Mouse (Mus musculus) cortical plate, adult 2 months (tissue): ENCODE results near the gene 6030468B19Rik. TPM values are rescaled to one million over a fixed set of nuclear protein-coding genes. Genes with fewer than 3 reads are reported as not detected.
"Not testable (repeated sequence)": the region's sequence is repeated elsewhere in the genome, so short reads cannot be mapped to it uniquely, and the experiment has no call there.

Experiments
- H3K27ac ChIP-seq: fragments of 200-500 bp; 2 replicates; pipeline ENCODE4 v1.5.1; 2012; ENCODE audit warnings: low read length, control low read depth, inconsistent platforms; ENCODE audit not compliant: insufficient read depth
- H3K4me1 ChIP-seq: fragments of 200-500 bp; 2 replicates; pipeline ENCODE4 v1.6.1; 2011; ENCODE audit warnings: low read length; ENCODE audit not compliant: control insufficient read depth, insufficient read depth
- H3K4me3 ChIP-seq: fragments of 200-500 bp; 2 replicates; pipeline ENCODE4 v1.5.1; 2011; ENCODE audit warnings: mild to moderate bottlenecking, low read length, control low read depth; ENCODE audit not compliant: insufficient read depth
- CTCF ChIP-seq: fragments of 200-500 bp; IDR thresholded peaks from 2 replicates; pipeline ENCODE4 v1.5.1; 2011; ENCODE audit warnings: mild to moderate bottlenecking, control low read depth, low read length; ENCODE audit not compliant: insufficient read depth; ENCODE audit errors: extremely low read depth
- POLR2A ChIP-seq: fragments of 200-500 bp; IDR thresholded peaks from 2 replicates; pipeline ENCODE4 v1.6.1; 2011; ENCODE audit warnings: mild to moderate bottlenecking, low read length, control low read depth; ENCODE audit not compliant: insufficient read depth; ENCODE audit errors: extremely low read depth
- polyA plus RNA-seq: library from polyadenylated mRNA; depleted of rRNA; stranded (reverse); fragments of >200 nt; gene quantifications from 2 replicates; pipeline ENCODE4 v1.2.3, GENCODE M21; 2012

6030468B19Rik gene
- polyA plus RNA-seq, 1 experiment: 0.50 TPM

DNA sequence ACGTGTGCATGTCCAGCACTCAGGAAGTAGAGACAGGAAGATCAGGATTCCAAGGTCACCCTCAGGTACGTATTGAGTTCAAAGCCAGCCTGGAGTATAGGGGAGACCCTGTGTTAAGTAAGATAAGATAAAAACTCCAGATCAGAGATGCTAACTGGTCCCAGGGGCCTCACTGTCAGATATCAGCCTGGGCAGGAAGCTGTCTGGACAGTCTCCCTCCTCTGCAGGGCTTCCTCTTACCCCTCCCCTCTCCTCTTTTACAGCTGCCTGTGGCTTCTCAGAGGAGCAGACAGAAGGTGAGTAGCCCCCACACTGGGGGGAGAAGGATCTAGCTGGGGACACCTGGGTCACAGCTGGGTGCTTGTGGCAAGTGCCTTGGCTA, 691 bp downstream of the 6030468B19Rik start:
- Histone ChIP-seq H3K4me3 (no peak overlapping the region), H3K4me1 (no peaks in the 10 kb centered on the region), H3K27ac (no peak overlapping the region)
- TF ChIP-seq POLR2A (no peak), CTCF (no peak)

DNA sequence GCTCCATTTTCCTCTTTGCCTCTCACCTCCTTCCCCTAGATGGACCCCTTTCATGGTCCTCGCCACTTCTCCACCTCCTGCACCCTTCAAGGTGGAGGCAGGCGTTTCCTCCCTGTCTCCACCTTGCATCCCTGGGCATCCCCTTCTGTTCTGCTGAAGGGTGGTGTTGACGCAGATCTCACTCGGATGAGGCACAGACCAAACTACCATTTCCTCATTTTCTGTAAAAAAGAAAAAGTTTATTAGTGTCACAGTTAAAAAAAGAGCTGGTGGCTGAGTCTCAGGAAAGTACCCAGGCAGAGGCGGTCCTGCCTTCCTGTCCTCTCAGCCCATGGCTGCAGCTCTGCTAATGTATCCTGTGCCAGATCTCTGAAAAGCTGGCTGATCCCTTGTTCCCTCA, 1.7 kb downstream of the 6030468B19Rik start:
- Histone ChIP-seq H3K4me1 (no peaks in the 10 kb centered on the region), H3K27ac (no peak overlapping the region), H3K4me3 (no peak overlapping the region)
- no peak for TF ChIP-seq POLR2A
- no peak for TF ChIP-seq CTCF

DNA sequence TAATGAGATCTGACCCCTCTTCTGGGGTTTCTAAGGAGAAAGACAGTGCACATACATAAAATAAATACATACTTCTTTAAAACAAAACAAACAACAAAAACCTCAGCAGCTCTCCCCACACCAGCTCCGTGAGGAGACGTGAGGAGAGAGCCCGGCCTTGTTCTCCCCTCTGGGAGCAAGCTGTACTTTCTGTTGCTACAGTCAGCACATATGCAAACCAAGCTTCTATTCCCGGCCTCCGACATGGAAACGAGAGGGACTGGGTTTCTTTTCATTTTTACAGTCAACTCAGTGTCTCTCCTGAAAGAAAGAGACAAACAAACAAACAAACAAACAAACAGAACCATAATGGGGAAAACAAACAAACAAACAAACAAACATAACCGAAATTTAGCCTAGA, 2.6 kb downstream of the 6030468B19Rik start:
- H3K4me1 ChIP-seq: no peaks in the 10 kb centered on the region
- TF ChIP-seq CTCF (no peak), POLR2A (no peak)
- H3K27ac ChIP-seq: no peak overlapping the region
- H3K4me3 ChIP-seq: no peak overlapping the region

DNA sequence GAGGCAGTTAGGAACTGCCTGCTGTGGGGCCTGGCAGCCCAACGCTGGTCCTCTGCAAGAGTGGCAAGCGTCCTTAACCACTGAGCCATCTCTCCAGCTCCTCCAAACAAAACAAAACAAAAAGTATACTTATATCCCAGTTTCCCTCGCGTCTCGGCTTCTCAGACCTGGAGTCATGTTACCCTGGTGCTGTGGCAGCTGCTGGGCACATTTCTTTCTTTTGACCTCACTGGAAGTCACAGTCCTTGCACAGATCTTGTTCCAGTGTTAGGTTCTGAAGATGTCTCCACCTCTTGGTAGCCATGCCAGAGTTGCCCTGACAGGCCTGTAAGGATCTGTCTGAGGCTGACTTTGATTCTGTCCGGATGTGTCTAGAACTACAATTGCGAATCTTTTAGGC, 4.2 kb downstream of the 6030468B19Rik start:
- Histone ChIP-seq H3K27ac (no peak overlapping the region), H3K4me1 (no peaks in the 10 kb centered on the region), H3K4me3 (no peak overlapping the region)
- TF ChIP-seq CTCF (no peak), POLR2A (no peak)

DNA sequence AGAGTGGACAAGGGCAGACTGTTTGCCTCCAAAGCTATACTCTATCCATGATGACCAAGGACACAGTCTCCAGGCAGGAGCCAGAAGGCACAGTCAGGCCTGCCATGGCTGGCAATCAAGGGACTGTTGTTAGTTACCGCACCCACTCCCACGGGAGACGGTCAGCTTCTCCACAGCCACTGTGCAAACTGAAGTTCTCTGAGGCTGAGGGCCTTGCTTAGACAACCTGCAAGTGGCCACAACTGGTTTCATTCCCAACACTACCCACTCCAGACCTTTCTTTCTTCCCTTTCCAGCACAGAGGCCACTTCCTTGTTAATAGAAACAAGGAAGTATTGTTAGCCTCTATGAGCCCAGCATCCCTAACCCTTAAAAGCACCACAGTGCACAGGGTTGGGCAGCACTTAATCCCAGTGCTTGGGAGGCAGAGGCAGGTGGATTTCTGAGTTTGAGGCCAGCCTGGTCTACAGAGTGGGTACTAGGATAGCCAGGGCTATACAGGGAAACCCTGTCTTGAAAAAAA, 5.8 kb downstream of the 6030468B19Rik start:
- Histone ChIP-seq H3K27ac (no peak overlapping the region), H3K4me1 (no peaks in the 10 kb centered on the region), H3K4me3 (no peak overlapping the region)
- TF ChIP-seq POLR2A: no peak
- no peak for TF ChIP-seq CTCF

DNA sequence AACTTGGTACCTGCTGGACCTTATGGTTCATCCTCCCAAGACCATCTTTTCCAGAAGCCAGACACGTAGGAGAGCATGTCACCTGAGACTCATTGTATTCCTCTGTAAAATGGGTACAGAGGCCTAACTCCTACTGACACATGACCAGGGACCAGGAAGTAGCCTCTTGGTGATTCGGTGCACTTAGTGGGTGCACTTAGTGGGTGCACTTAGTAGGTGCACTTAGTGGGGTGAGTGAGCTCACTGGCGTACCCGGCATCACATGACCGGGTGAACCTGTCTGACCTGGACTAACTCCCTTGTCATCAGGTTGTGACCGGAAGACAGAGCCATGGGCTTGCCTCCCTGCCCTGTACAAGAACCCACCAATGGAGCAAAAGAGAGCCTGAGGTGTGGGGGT, 9.3 kb downstream of the 6030468B19Rik start:
- Histone ChIP-seq H3K27ac (no peak overlapping the region), H3K4me3 (no peak overlapping the region), H3K4me1 (no peaks in the 10 kb centered on the region)
- TF ChIP-seq POLR2A: no peak
- no peak for TF ChIP-seq CTCF

DNA sequence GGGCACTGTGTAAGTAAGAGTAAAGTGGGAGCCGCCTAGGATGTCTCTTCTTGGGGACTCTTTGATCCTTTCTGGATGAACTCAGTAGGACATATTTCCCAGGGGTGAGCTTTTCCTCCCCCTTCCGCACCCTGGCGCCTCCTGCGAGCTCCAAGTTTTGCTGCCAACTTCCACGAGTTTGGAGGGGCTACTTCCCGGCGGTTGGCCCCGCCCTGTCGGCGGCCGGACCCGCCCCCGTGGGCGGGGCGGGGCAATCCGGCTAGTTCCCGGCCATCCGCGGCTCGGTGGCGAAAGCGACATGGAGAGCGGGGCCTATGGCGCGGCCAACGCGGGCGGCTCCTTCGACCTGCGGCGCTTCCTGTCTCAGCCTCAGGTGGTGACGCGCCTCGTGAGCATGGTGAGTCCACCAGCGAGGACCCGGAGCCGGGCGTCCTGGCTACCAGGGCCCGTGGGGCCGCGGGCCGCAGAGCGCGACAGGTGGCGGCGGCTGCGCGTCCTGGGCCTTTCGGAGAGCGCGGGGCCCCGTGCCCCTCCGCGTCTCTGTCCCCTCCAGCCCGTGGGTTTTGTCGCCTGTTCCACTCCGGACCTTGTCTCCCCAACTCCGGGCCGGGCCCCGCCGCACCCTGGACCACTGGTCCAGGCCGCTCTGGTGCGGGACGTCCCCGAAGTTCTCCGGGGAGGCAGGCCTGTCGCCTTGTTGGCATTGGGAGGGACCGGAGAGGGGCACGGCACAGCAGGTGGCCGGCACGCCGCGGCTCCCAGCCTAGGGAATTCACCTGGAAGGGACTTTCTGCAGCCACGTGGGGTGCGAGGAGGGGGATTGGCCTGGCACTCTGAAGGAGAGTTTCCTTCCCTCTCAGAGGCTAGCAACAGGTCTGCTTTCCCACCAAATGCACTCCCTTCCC, 12.2 kb downstream of the 6030468B19Rik start, which contains the start of the genes Gm20708 and Syngr2:
TSS of gene Gm20708 (plus strand) at position 262 of the 905 bp plus-strand sequence.
TSS of gene Syngr2 (plus strand) at position 262 of the 905 bp plus-strand sequence.
- no peak for TF ChIP-seq CTCF
- TF ChIP-seq POLR2A: no peak
- H3K27ac ChIP-seq: peak within 1 kb of the TSS; percentile 9; the same call in 1 of the 2 replicates
- peak within 1 kb of the TSS; percentile 55 for H3K4me3 ChIP-seq
- no peaks in the 10 kb centered on the region for H3K4me1 ChIP-seq

DNA sequence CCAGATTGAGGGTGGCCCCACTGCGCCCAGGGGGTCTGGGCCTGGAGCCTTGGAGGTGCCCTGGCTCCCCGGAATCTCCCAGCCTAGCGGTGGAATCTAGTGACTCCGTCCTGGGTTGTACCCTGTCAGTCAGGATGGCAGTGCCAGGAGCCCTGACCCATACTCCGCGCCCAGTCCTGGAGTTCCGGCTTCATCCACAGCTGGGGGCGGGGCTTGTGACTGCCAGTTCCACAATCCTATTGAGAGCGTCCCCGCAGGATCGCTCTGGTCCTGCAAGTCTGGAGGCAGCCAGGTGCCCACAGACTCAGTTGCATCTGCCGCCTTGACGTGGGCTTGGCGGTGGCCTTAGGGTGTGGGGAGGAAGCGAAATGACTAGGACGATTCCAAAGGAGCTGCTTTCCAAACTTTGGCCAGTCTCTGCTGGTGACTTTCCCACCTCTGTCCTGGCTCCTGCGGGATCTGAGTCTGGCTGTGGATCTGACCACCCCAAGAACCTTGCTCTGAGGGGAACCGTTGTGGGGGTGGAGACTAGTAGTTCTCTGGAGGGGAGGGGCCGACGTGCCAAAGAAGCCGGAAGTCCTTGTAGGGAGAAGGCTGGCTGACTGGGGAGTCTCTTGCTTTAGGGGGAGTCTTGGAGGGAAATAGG, 13.1 kb downstream of the 6030468B19Rik start:
- H3K4me1 ChIP-seq: no peaks in the 10 kb centered on the region
- TF ChIP-seq CTCF (peak; percentile 42), POLR2A (no peak)
- peak overlapping the region; percentile 9; the same call in 1 of the 2 replicates for H3K27ac ChIP-seq
- peak overlapping the region; percentile 55 for H3K4me3 ChIP-seq

DNA sequence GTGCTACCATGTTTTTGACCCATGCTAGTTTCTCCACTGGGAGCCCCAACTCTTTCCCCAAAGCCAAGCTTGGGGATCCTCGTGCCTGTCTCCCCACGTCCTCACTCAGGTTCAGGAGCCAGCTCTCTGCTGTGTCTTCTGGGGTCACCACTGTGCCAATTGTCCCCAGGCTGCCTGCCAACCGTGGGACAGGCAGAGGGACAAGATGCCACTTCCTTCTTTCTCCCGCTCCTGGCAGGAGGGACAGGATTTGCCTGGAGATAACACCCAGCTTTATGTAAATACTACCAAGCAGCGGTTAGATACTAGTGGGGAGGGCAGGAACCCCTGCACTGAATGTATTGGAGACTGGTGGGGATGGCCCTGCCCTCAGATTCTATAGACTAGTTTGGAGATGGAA, 16.4 kb downstream of the 6030468B19Rik start:
- Histone ChIP-seq H3K27ac (no peak overlapping the region), H3K4me1 (peaks cover 2% of the 10 kb centered on the region; the same call in 1 of the 2 replicates), H3K4me3 (no peak overlapping the region)
- no peak for TF ChIP-seq CTCF
- no peak for TF ChIP-seq POLR2A

DNA sequence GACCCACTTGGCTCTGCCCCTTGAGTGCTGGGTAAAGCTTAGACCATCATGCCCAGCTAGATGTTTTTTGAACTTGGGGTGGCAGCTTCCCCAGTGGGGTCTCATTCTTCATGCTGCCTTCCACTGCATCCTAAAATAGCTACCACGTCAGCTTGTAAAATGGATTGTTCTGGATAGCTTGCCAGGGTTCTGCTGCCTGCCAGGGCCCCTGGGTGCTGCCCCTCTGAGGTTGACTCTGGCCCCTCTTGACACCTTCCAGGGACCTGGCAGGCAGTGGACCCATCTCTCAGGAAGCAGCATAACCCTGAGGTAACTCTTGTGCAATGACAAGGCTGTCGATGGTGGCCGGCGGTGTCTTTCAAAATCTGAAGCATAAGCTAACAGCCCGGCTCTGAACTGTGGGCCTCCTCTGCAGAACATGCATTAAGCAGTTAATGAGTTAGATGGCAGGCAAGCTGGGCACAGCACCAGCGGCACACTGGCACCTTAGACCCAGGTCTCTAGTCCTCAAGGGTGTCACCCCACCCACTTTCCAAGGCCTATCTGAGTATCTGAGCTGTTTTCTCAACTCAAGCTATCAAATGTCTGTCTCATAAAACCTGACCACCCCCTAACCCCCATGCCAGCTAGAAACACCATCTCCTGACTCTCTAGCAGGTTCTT, 17.4 kb downstream of the 6030468B19Rik start:
- H3K4me3 ChIP-seq: no peak overlapping the region
- H3K27ac ChIP-seq: no peak overlapping the region
- peaks cover 2% of the 10 kb centered on the region; the same call in 1 of the 2 replicates for H3K4me1 ChIP-seq
- no peak for TF ChIP-seq CTCF
- TF ChIP-seq POLR2A: no peak

DNA sequence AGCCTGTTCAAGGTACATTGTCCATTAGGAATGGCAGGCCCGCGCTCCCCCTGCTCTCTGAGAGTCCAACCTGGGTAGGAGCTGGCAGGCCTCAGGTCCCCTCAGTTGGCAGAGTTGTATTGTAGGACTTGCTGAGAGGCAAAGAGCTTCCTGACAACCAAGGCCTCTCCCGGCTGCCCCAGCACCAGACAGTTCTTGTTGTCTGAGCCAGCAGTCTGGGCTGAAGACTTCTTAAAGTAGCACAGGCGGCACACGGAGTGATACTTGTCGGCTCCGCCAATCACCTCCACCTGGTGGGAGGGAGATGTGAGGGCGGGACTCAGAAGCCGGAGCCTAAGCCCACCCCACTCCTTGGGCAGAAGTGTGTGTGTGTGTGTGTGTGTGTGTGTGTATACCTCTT, 18.4 kb downstream of the 6030468B19Rik start:
- H3K4me3 ChIP-seq, H3K27ac ChIP-seq, H3K4me1 ChIP-seq: not testable (repeated sequence)
